Mouse (Mus musculus): ENCODE results near the gene Atp6v0d1.

Gene Atp6v0d1

DNA sequence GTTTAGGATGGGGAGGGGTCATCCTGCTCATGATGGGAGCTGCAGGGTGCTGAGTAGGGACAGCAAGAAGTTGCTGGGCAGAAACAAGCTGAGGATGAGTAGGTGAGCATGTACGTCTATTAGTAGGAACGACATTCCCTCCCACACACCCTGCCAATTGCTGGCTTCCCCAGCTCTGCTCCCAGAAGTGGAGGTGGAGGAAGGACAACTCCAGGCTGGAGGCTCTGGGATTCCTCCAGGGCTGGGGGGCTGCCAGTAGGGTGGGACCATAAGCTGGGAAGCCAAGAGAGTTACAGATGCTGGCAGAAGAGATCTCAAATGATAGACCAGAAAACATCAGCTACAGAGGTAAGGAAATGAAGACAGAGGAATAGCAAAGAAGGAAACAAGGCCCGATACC is 29.3 kb downstream of the Atp6v0d1 start:
- no peak for DNase-seq

DNA sequence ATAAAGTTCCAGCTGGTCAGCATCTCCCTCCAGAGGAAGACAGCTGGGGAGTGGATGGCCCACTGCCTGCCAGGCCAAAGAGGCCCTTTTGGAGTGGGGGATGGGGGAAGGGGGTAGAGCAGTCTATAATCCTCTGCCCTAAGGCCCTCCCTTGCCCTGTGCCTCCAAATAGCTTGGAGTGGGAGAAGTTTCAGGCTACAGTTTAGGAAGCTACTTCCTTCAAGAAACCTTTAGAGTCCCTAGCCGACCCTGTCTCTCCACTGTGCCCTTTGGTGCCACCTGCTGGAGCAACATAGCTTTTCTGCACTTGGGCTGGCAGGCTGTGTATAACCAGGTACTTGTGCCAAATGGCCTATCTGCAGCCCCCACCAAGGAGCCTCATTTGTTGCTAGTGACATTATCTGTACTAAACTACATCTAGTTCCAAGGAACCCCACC is 31.9 kb downstream of the Atp6v0d1 start:
- DNase-seq = no peak

DNA sequence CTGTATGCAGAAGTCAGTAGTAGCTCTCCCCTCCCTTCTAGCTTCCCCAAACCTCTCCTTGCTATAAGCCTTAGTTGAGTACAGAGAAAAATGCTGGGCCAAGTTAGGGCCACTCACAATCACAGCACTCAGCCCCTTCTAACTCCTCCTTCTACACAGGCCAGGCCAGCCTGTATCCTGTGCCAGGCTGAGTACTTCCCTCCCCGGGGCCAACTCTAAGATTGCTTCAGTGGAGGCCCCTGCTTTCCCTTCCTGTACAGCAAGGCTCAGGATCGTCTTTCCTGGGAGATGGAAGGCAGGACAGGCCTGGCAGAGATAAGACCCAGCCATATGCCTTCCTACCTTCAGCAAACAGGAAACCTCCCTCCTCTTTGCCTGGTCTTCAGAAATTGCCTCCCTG is 32.4 kb downstream of the Atp6v0d1 start:
- no peak for DNase-seq

DNA sequence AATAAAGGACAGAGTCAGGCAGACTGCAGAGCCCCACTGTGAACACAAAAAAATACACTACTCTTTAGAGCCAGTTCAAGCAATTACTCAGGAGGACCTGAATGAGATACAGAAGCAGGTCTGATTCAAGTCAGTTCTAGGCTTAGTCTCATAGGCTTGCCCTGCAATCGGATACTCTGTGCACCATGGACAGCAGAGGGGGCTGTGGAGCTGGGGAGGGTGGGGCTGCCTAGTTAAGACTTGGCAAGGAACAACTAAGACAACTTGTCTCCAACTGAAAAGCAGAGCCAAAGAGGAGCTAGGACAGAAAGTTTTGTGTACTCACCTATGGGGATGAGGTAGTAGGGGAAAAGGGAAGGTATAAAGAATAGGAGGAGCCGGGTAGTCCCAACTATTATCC is 34.1 kb downstream of the Atp6v0d1 start:
- no peak for DNase-seq

DNA sequence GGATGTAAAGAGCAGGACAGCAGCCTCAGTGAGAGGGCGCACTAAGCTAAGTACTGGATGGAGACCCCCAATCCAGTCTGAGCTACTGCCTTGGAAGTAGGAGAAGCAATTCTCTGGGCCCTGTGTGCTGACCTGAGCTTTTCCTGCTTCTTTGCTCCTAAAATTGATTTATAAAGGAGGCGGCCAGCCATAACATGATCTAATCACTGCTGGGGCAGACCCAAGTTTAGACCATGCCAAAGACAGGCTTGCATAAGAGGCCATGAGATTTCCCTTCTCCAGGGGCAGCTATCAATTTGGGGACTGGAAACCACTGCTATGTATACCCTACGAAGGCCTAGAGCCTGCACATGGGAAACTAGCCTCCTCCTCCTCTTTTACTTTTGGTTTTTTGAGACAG is 36.6 kb downstream of the Atp6v0d1 start:
- no peak for DNase-seq

DNA sequence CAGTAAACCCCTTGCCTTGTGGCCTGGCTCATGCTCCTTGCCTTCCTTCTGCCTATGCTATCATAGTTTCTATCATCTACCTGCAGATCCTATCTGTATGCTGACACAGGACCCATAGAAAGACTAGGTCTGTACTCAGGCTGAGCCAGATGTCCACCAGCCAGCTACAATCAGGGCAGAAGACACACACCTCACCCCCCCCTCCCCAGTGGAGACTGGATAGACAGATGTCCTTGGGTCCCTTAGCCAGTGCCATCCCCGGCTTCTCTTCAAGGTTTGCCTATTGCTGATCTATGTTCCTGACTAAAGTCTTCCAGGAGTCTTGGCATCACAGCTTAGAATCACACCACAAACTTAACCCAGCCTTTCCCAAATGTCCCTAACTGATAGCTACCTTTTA is 37.6 kb downstream of the Atp6v0d1 start:
- DNase-seq = no peak

DNA sequence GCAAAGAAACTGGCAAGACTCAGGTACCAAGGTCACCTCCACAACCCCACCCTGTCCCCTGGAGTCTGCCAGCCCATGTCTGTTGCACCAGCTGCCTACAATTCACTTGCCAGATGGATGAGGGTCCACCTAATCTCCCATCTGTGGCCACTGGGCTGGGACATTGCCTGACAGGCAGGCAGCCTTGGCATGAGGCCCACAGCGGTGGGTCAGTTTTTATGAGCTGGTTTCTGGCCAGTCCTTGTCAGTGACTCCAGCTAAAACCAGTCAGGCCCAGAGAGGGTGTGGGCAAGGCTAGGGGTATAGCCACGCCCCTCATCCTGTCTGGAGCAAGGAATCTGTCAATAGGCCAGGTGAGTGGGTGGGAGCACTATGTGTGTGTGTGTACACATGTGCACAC is 38.7 kb downstream of the Atp6v0d1 start:
- DNase-seq = no peak

DNA sequence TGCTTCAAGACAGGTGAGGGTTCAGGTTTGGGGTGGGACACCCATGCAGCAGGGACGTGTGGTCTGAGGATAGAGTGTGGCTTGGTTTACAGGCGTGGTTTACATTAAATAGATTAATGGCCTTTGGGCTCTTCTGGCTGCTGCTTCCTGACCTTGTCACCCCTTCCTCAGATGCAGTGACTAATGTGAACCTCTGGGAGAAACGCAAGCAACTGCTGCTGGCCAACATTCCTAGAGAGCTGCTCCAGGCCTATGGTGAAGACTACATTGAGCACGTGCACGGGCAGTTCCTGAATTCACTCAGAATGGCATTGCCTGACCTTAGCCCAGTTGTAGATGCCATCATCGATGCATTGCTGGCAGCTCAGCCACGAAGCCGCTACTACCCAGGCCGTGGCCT is 43.0 kb downstream of the Atp6v0d1 start:
- no peak for DNase-seq

DNA sequence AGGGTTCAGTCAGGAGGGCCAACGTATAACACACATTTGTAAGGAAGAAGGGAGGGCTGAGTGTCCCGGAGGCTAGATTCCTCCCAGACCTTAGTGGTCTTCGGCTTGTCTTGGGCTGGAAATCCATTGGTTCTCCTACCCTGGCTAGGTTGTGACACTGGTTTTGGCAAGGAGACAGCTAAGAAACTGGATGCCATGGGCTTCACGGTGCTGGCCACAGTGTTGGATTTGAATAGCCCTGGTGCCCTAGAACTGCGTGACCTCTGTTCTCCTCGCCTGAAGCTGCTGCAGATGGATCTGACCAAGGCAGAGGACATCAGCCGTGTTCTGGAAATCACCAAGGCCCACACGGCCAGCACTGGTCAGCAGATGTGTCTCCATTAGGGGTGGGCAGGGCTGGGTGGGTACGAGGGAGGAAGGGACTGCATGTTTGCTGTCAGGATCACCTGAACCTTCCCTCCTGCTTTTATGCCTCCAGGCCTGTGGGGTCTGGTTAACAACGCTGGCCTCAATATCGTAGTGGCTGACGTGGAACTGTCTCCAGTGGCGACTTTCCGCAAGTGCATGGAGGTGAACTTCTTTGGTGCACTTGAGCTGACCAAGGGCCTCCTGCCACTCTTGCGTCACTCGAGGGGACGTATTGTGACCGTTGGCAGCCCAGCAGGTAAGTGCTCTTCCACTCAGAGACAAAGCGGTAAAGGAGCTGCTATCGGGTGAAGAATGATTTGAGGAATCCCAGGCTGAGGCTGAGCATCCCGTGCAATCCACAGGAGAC is 43.7 kb downstream of the Atp6v0d1 start:
- DNase-seq = no peak

DNA sequence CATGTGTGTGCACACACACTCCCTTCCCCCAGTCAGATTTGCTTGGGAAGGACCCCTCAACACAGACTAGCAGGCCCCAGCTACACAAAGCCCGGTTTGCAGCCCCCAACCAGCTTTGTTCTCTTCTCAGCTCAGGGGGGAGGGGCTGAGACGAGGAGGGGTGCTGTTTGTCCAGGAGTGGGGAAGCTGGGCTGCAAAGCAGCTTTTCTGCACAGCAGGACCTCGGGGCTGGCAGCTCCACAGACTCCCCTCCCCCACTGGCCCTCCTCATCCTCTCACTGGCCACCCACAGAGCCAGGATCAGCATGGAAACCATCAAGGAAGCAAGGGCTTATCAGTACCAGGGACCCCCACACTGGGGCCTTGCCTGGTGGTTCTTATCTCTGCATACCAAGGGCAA is 44.8 kb downstream of the Atp6v0d1 start:
- no peak for DNase-seq

DNA sequence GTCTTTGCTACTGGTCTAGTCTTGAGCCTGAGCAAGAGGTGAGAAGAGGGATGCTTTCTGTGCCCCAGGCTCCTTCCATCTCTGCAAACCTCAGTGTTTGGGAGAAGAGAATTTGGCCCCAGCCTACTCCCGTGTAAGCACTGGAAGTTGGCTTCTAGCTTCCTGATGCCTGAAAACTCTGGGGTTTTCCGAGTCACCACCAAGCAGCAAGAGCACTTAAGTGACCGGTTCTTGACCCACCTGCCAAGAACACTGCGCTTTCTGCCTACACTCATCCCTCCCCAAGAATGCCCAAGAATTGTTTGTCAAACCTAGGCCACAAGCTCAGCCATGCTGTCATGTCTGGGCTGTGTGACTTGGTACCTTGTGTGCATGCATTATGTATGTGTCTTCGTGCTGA is 45.3 kb downstream of the Atp6v0d1 start:
- no peak for DNase-seq

DNA sequence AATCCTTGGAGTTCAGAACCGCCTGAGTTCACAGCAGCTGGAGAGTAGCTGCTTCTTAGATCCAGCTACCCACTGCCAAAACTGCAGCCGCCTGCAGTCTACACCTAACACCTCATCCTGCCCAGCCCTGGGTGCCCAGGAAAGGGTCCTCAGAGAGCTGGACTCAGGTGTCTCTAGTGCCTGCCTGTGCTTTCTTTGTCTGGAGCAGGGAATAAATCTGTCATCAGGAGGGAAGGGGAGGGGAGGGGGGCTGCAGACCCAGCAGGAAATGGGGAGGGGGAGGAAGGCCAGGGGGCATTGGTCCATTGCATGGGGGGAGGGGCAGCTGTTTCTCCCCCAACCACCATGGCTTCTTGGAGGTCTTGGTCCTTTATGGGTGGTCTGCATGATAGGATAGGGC is 46.3 kb downstream of the Atp6v0d1 start:
- no peak for DNase-seq

DNA sequence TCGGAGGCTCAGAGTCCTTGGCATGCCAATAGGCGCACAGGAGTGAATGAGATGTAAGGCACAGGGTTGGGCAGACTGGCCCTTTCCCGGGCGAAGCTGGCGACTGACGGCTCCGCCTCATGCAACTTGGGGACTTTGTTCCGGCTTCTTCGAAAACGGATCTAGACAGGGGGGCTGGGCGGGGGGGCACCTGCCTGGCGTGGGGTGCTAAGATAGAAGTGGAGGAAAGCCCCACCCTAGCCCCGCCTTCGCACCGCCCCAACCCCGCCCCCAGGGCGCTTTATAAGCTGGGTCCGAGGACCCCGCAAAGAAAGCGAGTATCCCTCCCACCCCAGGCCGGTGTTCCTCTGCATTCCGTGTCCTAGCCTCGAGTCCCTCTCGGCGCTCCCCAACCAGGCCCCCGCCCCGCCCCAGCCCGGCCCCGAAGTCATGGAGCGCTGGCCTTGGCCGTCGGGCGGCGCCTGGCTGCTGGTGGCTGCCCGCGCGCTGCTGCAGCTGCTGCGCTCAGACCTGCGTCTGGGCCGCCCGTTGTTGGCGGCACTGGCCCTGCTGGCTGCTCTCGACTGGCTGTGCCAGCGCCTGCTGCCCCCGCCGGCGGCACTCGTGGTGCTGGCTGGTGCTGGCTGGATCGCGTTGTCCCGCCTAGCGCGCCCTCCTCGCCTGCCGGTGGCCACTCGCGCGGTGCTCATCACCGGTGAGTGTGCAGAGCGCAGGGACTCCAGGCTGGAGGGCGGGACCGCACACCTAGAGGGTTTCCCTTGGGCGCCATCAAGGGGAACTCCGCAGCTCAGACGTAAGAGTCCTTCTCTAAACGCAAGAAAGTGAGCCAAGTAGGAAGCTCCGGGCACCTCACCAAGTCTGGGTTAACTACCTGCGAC is 47.2 kb downstream of the Atp6v0d1 start, which contains the start of gene Hsd11b2:
Gene Hsd11b2, plus strand, starts transcription at position 320 of the 878 bp plus-strand sequence.
- DNase-seq = peak; percentile 41

DNA sequence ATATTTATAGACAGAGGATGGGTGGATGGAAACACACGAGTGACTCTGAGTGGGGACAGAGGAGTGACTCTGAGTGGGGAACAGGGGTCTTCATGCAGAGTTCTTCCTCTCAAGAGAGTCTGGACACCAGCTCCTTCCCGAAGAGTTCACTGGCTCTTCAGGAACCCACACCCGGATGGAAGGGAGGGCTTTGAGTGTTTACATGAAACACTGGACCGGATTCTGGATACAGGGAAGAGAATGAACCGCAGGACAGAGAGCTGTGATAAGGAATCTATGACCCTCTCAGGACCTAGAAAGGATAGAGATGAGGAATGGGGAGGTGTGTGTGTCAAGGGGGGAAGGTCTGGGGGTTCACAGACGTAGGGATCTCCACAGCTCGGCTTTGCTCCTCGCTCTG is 48.5 kb downstream of the Atp6v0d1 start:
- DNase-seq = no peak

DNA sequence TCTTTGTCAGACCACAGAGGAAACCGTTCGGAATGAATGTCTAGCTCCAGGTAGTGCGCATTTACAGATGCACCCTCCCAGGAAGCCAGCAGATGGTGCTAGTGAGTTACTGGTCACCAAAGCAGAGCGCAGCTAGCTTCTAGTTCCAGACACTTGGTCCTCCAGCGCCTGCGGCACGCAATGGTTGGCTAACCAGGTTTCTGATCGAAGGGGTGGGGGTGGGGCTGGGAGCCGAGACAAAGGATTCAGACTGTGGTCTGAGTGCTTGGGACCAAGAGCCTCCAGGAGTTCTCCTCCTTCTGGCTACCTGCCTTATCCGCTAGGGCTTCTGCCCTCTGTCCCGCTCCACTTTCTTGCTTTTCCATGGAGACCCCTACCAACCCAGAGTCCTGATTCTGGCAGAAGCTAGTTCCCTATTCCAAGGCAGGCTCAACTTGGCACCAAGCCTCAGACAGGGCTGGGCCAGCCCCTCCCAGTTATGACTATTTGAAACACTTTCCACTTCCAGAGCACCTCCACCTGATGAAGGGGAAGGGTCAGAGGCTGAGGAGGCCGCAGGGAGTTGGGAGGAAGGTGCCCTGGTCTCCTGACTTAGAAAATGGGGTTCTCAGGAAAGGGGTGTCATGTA is 49.7 kb downstream of the Atp6v0d1 start:
- peak; percentile 52 for DNase-seq

DNA sequence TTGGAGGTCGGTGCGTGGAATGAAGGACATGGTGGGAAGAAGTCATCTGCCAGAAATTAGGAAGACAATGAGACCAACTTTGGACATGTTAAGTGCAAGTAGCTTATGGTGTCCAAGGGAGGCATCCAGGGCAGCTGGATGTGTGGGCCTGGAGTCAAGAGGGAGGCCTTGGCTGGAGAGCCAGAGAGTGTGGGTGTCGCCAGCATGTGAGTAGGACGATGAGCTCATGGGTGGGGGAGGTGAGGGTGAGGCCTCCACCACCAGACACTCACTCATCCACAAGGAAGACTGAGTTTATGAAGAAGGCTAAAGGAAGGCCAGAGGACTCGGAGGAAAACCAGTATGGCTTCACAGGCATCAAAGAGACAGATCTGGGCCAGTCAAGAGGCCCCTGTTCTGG is 51.2 kb downstream of the Atp6v0d1 start:
- peak; percentile 66 for DNase-seq

DNA sequence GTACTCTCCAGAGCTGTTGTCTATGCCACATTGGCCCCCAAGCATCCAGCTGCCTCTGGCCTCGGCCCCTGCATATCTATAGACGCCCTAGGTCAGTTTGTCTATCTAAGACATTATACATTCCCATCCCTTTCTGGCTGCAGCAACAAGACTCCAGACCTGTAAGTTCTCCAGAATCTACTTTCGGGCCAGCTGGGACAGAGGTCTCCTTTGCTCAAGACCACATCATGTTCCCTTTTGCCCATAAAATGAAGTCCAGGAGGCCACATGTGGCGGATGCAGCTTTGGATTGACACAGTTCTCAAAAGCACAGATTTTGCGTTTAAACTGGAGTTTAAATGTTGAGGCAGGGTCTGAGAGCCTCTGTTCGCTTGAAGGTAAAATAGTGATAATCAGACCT is 51.7 kb downstream of the Atp6v0d1 start:
- DNase-seq = no peak

DNA sequence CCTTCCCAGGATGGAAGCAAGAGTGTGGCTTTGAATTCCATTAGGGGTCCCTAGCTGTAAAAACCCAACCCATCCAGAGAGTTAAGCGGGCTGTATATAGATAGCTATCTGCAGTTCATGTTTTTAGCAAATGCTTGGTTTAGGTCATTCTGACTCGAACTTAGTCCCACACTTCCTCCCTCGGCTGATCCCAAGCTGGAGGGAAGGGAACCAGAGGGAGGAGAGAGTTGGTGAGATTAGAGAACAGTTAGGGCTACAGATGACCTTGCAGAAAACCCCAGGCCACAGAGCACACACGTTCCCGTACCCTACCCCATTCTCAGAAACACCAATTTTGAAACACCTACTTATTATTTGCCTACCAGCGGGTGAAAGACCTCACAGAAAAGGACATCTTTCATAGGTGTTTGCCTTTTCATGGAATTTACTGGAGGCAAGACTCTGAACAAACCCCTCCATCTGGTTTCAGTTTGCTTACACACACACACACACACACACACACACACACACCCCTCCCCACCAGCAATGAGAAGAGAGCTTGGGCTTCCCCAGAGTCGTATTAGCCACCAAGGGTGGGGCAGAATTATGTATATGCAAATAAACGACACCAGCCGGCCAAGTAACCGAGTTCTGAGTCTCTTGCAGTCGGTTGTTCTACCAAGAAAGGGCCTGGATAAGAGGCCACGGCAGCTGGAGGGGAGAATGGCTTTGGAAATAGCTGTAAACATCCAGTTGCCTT is 55.7 kb downstream of the Atp6v0d1 start:
- DNase-seq = no peak

DNA sequence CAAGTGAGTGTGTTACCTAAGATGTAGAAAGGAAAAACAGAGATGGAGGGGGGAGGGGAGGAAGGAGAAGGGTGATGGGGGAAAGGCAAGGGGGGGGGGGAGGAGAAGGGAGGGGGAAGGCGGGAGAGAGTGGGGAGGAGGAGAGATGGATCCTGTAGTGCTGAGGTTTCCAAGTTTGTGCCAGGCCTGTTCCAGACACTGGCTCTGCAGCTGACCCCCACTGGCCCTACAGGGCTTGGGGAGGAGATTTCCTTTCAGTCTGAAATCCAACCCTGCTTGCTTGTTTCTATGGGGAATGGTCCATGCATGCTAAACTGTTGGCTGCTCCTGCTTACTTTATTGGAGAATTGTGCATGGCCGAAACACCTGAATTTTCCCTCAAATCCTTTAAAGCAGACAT is 57.1 kb downstream of the Atp6v0d1 start:
- no peak for DNase-seq

DNA sequence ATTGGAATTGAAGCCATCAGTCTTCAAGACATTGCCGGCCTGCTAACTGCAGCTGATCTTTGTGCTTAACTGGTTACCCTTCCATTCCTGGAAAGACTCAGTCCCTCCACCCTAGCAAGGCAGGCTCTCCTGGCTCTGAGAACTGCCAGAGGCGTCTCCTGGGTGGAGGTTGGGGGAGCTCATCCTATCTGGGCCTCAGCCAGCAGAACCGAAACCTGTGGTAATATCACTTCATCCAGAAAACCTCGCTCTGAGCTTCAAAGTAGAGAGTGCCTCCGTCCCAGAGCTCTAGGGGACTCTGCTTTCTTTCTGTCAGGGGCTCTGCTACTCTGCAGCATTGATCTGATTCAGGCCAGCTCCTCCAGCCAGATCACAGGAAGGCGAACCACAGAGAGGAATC is 58.9 kb downstream of the Atp6v0d1 start:
- no peak for DNase-seq

DNA sequence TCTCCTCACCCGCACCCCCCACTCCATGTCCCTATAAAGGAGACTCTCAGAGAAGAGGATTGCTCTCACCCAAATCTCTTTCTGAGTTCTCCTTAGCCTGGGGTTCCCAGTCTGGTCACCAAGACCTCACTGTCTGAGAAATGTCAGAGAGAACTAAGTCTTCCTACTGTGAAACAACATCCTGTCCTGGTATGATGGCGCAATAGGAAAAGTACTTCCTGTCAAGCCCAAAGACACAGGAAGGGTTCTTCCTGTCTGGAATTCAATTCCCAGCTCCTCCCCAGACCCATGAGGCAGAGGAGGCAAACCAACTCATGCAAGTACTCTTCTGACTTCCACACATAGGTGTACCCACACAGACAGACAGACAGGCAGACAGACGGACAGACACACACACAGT is 61.2 kb downstream of the Atp6v0d1 start:
- no peak for DNase-seq

DNA sequence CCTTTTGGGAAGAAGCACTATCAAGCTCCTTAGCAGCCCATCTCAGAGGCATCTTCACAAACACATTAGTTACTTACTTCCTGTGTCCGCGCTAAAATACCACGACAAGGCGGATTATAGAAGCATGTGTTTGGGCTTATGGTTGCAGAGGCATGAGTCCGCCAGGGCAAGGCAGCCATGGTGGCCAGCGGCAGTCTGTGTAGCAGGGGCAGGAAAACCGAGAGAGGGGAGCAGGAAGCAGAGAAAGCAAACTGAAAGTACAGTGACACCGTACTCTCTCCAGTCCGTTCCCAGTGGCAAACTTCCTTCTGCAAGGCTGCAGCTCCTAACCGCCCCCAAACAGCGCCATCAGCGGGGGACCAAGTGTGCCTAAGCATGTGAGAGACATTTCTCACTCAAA is 66.1 kb downstream of the Atp6v0d1 start:
- no peak for DNase-seq

All from layer of hippocampus, adult 9-11 months (tissue).